Mouse (Mus musculus) heart, postnatal 0 days (tissue): ENCODE data around the gene Defb20.

Source experiments
- CTCF ChIP-seq: IDR thresholded peaks from 2 replicates; pipeline ENCODE4 v1.5.1; 2016; ENCODE audit warnings: antibody characterized with exemption, control low read depth, low read depth
- EP300 ChIP-seq: IDR thresholded peaks from 2 replicates; pipeline ENCODE4 v1.6.1; 2016; ENCODE audit warnings: antibody characterized with exemption, low read depth

GRCm38 (mm10) chr2:152503950-152504349 lies 27.1 kb downstream of the Defb20 start:
- TF ChIP-seq CTCF (no peak), EP300 (no peak)
